Mouse (Mus musculus) megakaryocyte-erythroid progenitor cell, adult 5-6 weeks (primary cell): ENCODE results near the gene Sufu. TPM values are rescaled to one million over a fixed set of nuclear protein-coding genes. Genes with fewer than 3 reads are reported as not detected.

ENCODE experiments used
- ATAC-seq: replicated peaks from 2 replicates; pipeline ENCODE4 v1.8.0; 2016; ENCODE audit warnings: mild to moderate bottlenecking, inconsistent platforms; ENCODE audit not compliant: severe bottlenecking, poor library complexity, low FRiP score, low TSS enrichment
- total RNA-seq, 2 experiments: library from RNA; stranded (forward) in 1 of 2; stranded (reverse) in 1 of 2; fragments of 200-1000, 215-1000 nt in 1 of 2; fragments of >200 nt in 1 of 2; fragmentation: Nextera tagmentation in 1 of 2; gene quantifications; 2 replicates each; pipeline ENCODE4 v1.2.3; 2014 to 2017

Sufu gene
- total RNA-seq, 2 experiments from 2014 or later: 7.4 to 16.3 TPM

DNA sequence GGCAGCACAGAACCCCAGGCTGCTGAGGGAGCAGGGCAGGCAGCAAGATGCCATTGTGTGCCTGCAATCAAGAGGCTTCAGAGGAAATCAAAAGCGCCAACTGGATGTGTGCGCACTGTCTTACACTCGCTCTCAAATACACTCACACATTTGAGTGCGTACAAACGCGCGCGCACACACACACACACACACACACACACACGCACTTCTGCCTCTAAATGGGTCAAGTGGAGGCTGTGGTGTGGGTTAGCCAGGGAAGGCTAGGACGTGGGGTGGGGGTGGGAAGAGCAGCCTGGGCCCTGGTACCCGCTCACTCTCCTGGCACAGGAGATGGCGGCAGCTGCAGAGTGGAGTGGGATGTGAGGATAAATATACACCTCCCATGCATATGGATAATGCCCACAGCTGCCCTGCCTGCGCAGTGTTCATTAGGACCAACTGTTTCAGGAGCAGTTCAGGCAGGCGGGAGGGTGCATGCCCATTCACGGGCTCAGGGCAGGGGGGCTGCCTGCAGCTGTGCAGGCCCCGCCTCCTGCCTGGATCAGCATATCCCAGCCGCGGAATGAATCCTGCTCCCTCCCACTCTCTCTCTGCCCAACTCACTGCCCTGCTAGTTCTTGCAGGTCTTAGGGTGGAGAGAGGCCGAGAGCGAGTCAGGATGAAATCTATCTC lies 126.9 kb downstream of the Sufu start:
- ATAC-seq: no peak

DNA sequence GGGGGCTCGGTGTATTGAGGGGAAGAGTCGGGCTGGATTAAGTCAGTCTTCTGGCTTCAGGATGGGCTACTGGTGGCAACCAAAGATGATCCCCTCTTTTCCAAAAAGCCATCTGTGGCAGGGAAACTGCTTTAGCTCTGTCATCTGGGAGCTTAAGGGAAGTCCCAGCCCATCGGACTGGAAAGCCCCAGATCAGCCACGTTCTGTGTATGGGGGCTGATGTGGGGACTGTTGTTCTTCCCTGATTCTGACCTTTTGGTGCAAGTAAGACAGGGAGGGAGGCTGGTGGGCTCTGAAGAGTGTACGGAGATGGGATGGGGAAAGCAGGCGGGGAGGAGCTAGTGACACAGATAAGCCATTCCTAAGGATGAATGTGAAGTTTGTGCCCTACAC lies 127.5 kb downstream of the Sufu start:
- no peak for ATAC-seq

DNA sequence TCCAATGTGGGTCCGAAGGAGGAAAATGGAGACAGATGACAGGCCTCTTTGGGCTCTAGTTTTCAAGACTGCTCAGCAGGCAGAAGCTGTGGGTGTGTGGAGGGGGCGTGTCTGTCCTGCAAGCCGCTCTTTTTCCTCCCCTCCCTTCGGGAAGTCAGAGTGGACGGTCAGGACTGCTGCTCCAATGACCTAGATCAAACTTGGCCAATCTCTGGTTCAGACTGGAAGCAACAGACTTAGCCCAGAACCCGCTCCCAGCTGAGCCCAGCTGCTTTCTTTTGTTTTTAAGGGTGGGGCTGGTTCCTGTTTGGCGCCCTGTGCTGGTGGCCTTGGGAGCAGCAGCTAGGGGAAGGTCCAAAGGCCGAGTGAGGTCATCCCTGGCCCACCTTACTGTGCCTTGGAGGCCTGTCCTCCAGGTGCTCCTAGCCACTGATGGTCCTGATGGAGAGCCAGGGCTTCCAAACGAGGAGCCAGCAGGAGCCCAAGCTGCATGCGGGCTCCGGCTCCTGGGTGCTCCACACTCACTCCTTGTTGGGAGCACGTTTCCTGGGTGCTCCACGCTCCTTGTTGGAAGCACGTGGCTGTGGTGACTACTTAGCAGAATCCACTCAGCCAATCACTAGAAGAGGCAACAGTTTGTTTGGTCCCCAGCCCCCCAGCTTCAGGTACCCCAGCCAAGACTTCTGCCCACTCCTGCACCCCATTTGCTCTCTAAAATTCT lies 128.1 kb downstream of the Sufu start:
- no peak for ATAC-seq

DNA sequence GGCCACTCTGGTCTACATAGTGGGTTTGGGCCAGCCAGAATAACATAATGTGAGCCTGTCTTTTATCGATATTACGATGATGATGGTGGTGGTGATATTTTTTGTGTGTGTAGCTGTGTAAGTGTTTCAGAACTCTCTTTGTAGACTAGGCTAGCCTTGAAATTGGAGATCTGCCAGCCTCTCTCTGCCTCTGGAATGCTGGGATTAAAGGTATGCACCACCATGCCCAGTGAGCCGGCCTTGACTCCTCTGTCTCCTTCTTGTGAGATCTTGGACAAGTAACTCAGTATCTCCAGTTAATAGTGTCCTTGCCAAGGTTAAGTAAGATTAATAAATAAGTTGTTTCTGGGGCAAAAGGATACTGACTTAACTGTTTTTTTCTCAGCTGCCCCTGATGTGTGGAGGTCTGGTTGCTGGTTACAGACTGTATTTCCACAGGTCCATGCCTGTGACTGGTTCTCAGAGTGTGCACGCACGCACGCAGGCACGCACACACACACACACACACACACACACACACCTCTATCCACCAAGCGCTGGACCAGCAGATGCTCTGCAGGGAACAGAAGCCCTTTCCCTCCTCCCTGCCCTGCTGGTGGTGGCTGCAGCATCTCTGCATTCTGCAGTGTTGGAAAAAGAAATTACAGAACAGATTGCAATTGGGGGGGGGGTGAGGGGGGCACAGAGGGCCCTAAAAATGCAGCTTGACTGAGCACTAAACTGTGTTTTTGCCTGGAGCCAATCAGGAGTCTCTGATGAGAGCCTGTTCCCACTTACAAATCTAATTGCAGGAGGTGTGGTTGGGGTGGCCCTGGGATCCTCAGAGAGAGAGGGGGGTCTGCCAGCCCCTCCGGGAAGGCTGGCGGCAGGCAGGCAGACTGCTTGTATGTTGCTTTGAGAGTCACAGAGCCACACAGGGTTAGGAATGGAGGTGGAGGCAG lies 129.3 kb downstream of the Sufu start:
- ATAC-seq: no peak

GRCm38 (mm10) chr19:46527632-46528528 lies 131.2 kb downstream of the Sufu start:
- ATAC-seq: no peak

- ATAC-seq: peak; percentile 62
These were observed 132.0 kb downstream of the Sufu start for GRCm38 (mm10) chr19:46528529-46529213.

GRCm38 (mm10) chr19:46529601-46530448 lies 133.1 kb downstream of the Sufu start:
- ATAC-seq: no peak

- ATAC-seq: no peak
These were observed 133.8 kb downstream of the Sufu start for GRCm38 (mm10) chr19:46530449-46530990.

DNA sequence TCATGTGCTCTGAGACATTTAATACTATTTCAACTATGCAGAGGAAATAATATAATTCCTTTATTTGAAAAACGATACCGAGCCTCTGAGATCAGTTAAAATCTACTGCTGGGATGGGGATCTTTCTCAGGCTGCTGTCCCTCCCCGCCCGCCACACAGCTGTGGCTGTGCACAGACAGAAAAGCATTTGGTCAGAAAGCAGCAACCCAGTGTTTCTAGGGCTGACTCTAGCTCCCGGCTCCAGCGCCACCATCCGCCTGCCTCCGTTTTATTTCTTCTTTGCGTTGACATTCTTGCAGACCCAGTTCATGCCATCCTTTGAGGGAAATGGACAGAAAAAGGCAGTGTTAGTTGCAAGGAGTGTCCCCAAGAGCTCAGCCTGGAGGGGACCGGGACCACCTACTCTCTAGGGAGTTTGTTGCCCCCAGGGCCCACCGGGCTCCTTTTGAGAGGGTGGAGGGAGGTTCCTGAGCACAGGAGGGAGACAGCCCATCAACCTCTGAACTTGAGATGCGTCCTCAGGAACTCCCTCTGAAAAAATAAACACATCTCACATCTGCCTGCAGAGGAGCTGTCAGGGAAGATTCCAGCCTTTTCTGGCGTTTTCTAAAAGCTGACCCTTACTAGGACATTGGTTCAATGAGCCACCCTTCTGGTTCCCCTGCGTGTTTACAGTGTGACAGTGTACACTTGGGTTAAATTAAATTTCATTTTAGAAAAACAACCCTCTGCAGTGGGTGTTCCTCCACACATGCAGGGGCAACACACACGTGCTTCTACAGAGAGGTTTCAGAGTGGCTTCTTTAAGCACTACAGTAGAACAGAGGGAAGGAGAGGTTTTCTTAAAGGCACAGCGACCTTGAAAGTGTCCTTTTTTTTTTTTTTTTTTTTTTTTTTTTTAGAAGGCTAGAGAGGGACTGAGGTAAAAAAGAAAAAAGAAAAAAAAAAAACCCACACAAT lies 134.7 kb downstream of the Sufu start:
- ATAC-seq: peak; percentile 24; the same call in 1 of the 2 replicates

DNA sequence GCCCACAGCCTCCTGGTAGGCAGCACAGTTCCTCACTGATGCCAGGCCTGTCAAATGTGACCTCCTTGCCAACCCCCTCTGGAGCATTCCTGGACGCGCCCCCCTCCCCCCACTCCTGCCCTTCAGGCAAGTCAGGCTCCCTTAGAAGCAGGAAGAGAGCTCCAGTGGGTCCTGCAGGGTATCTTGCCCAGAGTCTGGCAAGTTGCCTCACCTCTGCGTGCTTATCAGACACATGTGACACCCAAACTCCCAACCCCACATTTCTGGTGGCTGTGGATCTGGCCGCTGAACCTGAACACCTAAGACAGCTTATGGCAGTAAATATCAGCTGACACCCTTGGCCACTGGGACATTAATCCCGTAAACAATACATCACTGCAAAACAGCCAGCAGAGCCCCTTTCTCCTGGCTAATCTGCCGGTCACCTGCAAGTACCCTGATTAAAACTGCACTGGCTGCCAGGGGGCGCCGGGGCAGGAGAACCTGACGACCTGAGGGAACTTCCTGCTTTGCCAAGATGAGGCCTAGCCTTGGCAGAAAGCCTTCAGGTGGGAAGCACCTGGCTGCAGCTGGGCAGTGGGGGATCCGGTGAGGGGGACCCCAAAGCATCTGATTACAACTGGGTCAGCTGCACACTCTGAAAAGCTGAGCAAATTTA lies 135.5 kb downstream of the Sufu start:
- peak; percentile 67 for ATAC-seq

DNA sequence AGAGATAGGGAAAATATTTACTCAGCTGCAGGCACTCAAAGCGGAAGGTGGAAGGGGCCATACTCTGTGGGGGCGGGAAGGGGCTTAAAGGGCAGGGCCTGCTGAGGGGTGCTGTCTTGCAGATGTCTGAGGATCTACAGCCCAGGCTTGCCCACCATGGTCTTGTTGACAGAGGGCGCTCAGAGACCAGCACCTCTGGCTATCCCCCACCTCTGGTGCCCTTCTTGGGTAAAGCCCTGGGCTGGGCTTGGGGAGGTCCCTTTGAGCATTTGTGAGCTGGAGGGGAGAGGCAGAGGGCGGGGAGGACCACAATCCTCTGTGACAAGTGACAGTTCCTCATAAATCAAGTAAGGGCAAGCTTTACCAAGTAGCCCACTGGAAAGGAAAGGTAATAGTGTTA lies 136.4 kb downstream of the Sufu start:
- ATAC-seq: no peak

- no peak for ATAC-seq
These were observed 136.8 kb downstream of the Sufu start for GRCm38 (mm10) chr19:46533525-46533924.

DNA sequence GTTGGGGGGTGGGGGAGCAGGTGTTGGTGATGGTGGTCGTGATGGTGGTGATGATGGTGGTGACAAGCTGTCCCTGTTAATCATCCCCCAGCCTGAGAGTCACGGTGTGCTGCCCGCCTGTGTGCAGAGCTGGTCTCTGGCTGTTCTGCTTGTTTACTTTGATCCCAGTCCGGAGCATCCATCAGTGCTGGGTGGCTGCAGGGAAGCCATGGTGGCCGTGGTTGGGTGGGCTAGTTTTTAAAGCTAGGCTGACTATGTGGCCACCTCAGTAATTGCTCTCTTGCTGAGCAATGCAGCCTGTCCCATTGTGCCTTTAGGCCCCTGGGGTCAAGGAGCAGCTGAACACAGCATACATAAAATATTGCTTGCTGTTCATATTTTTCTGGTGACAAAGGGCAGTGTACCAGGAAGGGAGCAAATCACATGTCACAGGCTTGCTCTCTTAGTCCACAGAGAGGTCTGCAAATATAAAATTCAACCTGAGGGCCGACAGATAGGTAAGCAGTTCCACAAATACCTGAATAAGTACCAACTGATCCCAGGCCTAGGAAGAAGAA lies 137.9 kb downstream of the Sufu start:
- ATAC-seq: no peak

GRCm38 (mm10) chr19:46537357-46537756 lies 140.7 kb downstream of the Sufu start:
- ATAC-seq: no peak

- peak; percentile 68 for ATAC-seq
These were observed 141.5 kb downstream of the Sufu start for GRCm38 (mm10) chr19:46538213-46538612.
